In the genomic region with DNA sequence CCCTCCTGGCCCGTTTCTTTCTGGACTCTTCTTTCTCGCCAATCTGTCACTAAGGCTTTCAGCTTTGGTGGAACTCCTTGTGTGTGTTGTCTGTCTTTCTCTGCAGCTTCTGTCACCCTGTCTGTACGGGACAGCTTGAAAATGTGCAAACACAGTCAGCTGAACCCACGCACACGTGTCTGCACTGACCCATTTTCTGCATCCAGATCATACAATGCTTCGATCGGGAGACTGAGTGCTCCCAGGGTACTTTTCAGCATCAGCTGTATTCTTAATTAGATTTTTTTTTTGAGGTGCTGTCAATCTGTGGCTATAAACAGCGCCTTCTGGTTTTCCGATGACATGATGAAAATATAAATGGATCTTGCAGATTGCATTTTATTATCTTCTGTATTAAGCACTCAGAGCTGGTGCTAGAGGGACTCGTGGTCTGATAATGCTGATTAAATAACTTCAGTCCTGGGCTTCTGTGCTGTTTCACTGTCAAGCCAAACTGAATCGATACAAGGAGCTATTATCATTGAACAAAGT, we compare ENCODE assay signal across 16 mouse cellular contexts.
A peak's percentile ranks its signal among the peaks of the same experiment; 100 is the strongest.
DNase-seq lines count a peak whose midpoint lies in the region; ATAC-seq and TF ChIP-seq lines count a peak whose summit lies in the region.
"Had no signal": no experiment of that assay in that cellular context is flagged by ENCODE, and none has a peak within 500 bp of the region (broad histone marks: within the 10 kb centered on the region; RNA-seq: fewer than 3 reads in every experiment).

No protein-coding gene starts in this region.

- no peaks in the 10 kb centered on the region for H3K36me3 ChIP-seq in hindbrain, embryonic 12.5 days
- H3K36me3 ChIP-seq in hindbrain, embryonic 10.5 days: no peaks in the 10 kb centered on the region
- H3K36me3 ChIP-seq: embryonic facial prominence, embryonic 12.5 days; heart, embryonic 13.5 days had no signal

- no peak overlapping the region for H3K4me2 ChIP-seq in hindbrain, embryonic 12.5 days (replicated peaks)
- H3K4me2 ChIP-seq: embryonic facial prominence, embryonic 12.5 days; heart, embryonic 13.5 days had no signal

- no peak for TF ChIP-seq POLR2A in cortical plate, adult 2 months (IDR thresholded peaks at IDR 0.05; ENCODE audit: extremely low read depth, insufficient read depth, low read length)
- TF ChIP-seq POLR2A in olfactory bulb, adult 2 months (IDR thresholded peaks at IDR 0.05; ENCODE audit: insufficient read depth, low read depth, low read length): no peak
- TF ChIP-seq POLR2A in lung, adult 2 months (IDR thresholded peaks at IDR 0.05; ENCODE audit: borderline replicate concordance, extremely low read depth, low read depth, low read length): no peak
- TF ChIP-seq POLR2A in cerebellum, adult 2 months (IDR thresholded peaks at IDR 0.05; ENCODE audit: borderline replicate concordance, insufficient read depth, low read length): no peak

- 0 out of 2 replicates have a peak overlapping the region, but pooled peaks have one; percentile 35 for H3K27ac ChIP-seq in hindbrain, embryonic 12.5 days
- no peak overlapping the region for H3K27ac ChIP-seq in hindbrain, embryonic 10.5 days
- peak overlapping the region; percentile 6; the same call in 1 of the 2 replicates for H3K27ac ChIP-seq in cortical plate, adult 2 months (ENCODE audit: insufficient read depth, low read length)
- peak overlapping the region; percentile 29; the same call in 1 of the 2 replicates for H3K27ac ChIP-seq in olfactory bulb, adult 2 months (ENCODE audit: insufficient read depth, low read depth, low read length)
- no peak overlapping the region for H3K27ac ChIP-seq in cerebellum, adult 2 months (ENCODE audit: insufficient read depth, low read length)
- H3K27ac ChIP-seq: embryonic facial prominence, embryonic 12.5 days; heart, embryonic 13.5 days had no signal

- H3K9ac ChIP-seq in hindbrain, embryonic 12.5 days: no peak overlapping the region
- H3K9ac ChIP-seq: embryonic facial prominence, embryonic 12.5 days; heart, embryonic 13.5 days had no signal

- ATAC-seq in hindbrain, embryonic 12.5 days (ENCODE audit: low FRiP score): no peak; the same call in 1 of the 2 replicates
- ATAC-seq: CD4-positive, CD25-positive, alpha-beta regulatory T cell, adult 4 months; lung, postnatal 0 days had no signal

- no peak overlapping the region for H3K4me3 ChIP-seq in hindbrain, embryonic 12.5 days
- H3K4me3 ChIP-seq in hindbrain, embryonic 10.5 days: no peak overlapping the region
- H3K4me3 ChIP-seq in cortical plate, adult 2 months (ENCODE audit: insufficient read depth, low read length): no peak overlapping the region
- no peak overlapping the region for H3K4me3 ChIP-seq in olfactory bulb, adult 2 months (ENCODE audit: insufficient read depth, low read depth, low read length)
- no peak overlapping the region for H3K4me3 ChIP-seq in lung, adult 2 months (replicated peaks; ENCODE audit: extremely low read depth, low read depth, low read length)
- no peak overlapping the region for H3K4me3 ChIP-seq in cerebellum, adult 2 months (replicated peaks; ENCODE audit: insufficient read depth, low read depth, low read length)
- H3K4me3 ChIP-seq: embryonic facial prominence, embryonic 12.5 days; heart, embryonic 13.5 days had no signal

- no peaks in the 10 kb centered on the region for H3K27me3 ChIP-seq in hindbrain, embryonic 12.5 days
- H3K27me3 ChIP-seq in hindbrain, embryonic 10.5 days (ENCODE audit: insufficient read depth, poor library complexity, severe bottlenecking): no peaks in the 10 kb centered on the region
- H3K27me3 ChIP-seq in cerebellum, adult 2 months (ENCODE audit: control insufficient read depth, insufficient read depth, low read length): no peaks in the 10 kb centered on the region
- H3K27me3 ChIP-seq: embryonic facial prominence, embryonic 12.5 days had no signal

- no peak for DNase-seq in hindbrain, embryonic 10.5 days (ENCODE audit: low spot score)
- DNase-seq in layer of hippocampus, adult 8-10 months (ENCODE audit: low spot score in 2 of 2): peak; percentile 48 to 66
- DNase-seq in lung, adult 2 months: no peak
- no peak for DNase-seq in cerebellum, adult 2 months
- DNase-seq: adrenal gland, postnatal 36 days; cerebellum, adult 8-10 months; kidney, postnatal 25 days; liver; thymus, adult 2 months had no signal

- H3K9me3 ChIP-seq in hindbrain, embryonic 12.5 days (replicated peaks): no peaks in the 10 kb centered on the region
- H3K9me3 ChIP-seq in hindbrain, embryonic 10.5 days: no peaks in the 10 kb centered on the region
- H3K9me3 ChIP-seq: embryonic facial prominence, embryonic 12.5 days; heart, embryonic 13.5 days had no signal

- no peak for TF ChIP-seq CTCF in cortical plate, adult 2 months (IDR thresholded peaks at IDR 0.05; ENCODE audit: extremely low read depth, insufficient read depth, low read length)
- no peak for TF ChIP-seq CTCF in olfactory bulb, adult 2 months (IDR thresholded peaks at IDR 0.05; ENCODE audit: insufficient read depth, low read depth, low read length)
- TF ChIP-seq CTCF in lung, adult 2 months (IDR thresholded peaks at IDR 0.05; ENCODE audit: insufficient read depth, low read length): no peak
- TF ChIP-seq CTCF in cerebellum, adult 2 months (IDR thresholded peaks at IDR 0.05; ENCODE audit: borderline replicate concordance, insufficient read depth, low read depth, low read length): no peak

- peaks cover 19% of the 10 kb centered on the region for H3K4me1 ChIP-seq in hindbrain, embryonic 12.5 days
- H3K4me1 ChIP-seq in hindbrain, embryonic 10.5 days (replicated peaks): no peaks in the 10 kb centered on the region
- H3K4me1 ChIP-seq in cortical plate, adult 2 months (ENCODE audit: control insufficient read depth, insufficient read depth, low read length): peaks cover 7% of the 10 kb centered on the region; the same call in 1 of the 2 replicates
- H3K4me1 ChIP-seq in olfactory bulb, adult 2 months (ENCODE audit: control insufficient read depth, insufficient read depth, low read length): peaks cover 18% of the 10 kb centered on the region
- peaks cover 18% of the 10 kb centered on the region for H3K4me1 ChIP-seq in lung, adult 2 months (ENCODE audit: control insufficient read depth, insufficient read depth, low read length)
- H3K4me1 ChIP-seq in cerebellum, adult 2 months (ENCODE audit: control insufficient read depth, insufficient read depth, low read length): peaks cover 6% of the 10 kb centered on the region

- 57% methylated on average over 11 of the region's 11 CpGs for WGBS in hindbrain, embryonic 12.5 days
- WGBS in hindbrain, embryonic 10.5 days: 88% methylated on average over 11 of the region's 11 CpGs
- WGBS in olfactory bulb, adult 2 months: 54% methylated on average over 11 of the region's 11 CpGs
- WGBS in lung, adult 2 months: 72% methylated on average over 11 of the region's 11 CpGs
- 46% methylated on average over 11 of the region's 11 CpGs for WGBS in cerebellum, adult 2 months

Comparison
In these comparisons a context has a peak if more than half of its experiments do, and no peak if none do; other contexts are left out.
1. H3K27ac ChIP-seq: peak in hindbrain, embryonic 12.5 days (single experiment), cortical plate, adult 2 months (single experiment) and olfactory bulb, adult 2 months (single experiment); none in hindbrain, embryonic 10.5 days (single experiment) and cerebellum, adult 2 months (single experiment).
2. DNase-seq: peak in layer of hippocampus, adult 8-10 months (2 of 2); none in hindbrain, embryonic 10.5 days (single experiment), lung, adult 2 months (single experiment) and cerebellum, adult 2 months (0 of 2).